Mouse (Mus musculus): Measurements from ENCODE around the gene Ramp1.

DNA sequence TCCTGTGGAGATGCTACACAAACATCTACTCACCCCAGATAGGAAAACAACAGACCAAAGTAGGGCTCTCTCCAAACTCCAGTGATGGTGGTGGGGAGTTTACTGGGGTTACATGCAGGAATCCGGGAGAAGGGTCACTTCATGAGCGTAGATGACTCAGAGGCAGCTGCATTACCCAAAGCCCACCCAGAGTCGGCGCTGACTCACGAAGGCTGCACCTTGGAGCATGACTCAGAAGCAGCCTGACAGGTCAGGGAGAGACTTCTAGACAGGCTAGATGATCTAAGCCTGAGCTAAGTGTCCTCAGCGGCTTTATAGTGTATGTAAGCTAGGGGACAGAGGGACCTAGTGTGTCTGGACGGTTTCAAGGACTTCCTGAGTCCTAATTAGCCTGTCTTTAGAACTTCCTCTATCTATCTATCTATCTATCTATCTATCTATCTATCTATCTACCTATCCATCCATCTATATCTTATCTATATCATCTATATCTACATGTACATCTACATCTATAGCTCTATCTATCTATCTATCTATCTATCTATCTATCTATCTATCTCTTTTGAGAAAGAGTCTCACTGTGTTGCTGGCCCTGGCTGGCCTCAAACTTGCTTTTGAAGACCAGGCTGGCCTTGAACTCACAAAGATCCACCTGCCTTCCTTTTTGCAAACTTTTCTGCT, 40.2 kb downstream of the Ramp1 start:
- no peak for TF ChIP-seq GATA1 (IDR thresholded peaks at IDR 0.05; ENCODE audit: borderline replicate concordance, low read length)
- TF ChIP-seq FLI1 (IDR thresholded peaks at IDR 0.05; ENCODE audit: low read length) = no peak
